Mouse (Mus musculus) ovary, postnatal 14 days (tissue): ENCODE results near the gene Mrps36.
"Not testable (repeated sequence)": the region's sequence is repeated elsewhere in the genome, so short reads cannot be mapped to it uniquely, and the experiment has no call there.

Source experiments
- DNase-seq: peaks from one replicate; pipeline ENCODE4 v3.0.0; 2022; ENCODE audit warnings: low spot score

The Mrps36 gene

DNA sequence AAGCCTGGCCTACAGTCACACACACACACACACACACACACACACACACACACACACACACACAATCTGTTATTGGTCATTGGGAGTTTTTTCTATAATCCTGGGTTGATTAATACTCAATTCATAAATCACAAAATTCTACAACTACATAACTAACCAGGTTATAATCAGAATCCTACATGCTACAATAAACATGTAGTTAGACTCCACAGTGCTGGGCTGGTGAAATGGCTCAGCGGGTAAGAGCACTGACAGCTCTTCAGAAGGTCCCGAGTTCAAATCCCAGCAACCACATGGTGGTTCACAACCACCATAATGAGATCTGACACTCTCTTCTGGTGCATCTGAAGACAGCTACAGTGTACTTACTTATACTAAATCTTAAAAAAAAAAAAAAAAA is 11.7 kb downstream of the Mrps36 start:
- no peak for DNase-seq

DNA sequence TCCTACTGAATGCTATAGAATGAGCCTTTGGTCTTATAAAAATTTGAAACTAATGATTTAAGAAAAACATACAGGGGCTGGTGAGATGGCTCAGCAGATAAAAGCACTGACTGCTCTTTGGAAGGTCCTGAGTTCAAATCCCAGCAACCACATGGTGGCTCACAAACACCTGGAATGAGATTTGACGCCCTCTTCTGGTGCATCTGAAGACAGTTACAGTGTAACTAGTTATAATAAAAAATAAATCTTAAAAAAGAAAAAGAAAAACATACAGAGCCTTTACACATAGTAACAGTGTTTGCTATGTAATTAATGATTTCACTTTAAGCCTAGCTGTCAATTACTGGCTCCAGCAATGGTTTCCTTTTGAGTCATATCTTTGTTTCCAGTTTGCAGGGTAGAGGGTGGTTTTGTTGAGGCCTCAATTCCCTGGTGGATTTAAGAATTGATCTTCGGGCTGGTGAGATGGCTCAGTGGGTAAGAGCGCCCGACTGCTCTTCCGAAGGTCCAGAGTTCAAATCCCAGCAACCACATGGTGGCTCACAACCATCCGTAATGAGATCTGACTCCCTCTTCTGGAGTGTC is 12.9 kb downstream of the Mrps36 start:
- not testable (repeated sequence) for DNase-seq

GRCm38 (mm10) chr13:100730861-100731176 is 13.6 kb downstream of the Mrps36 start, which contains the start of gene Cdk7:
Gene Cdk7 (minus strand): TSS chr13:100730939.
- DNase-seq = peak; percentile 87

GRCm38 (mm10) chr13:100730153-100730860 is 14.2 kb downstream of the Mrps36 start:
- DNase-seq = no peak

GRCm38 (mm10) chr13:100728530-100728929 is 15.9 kb downstream of the Mrps36 start:
- DNase-seq = not testable (repeated sequence)

DNA sequence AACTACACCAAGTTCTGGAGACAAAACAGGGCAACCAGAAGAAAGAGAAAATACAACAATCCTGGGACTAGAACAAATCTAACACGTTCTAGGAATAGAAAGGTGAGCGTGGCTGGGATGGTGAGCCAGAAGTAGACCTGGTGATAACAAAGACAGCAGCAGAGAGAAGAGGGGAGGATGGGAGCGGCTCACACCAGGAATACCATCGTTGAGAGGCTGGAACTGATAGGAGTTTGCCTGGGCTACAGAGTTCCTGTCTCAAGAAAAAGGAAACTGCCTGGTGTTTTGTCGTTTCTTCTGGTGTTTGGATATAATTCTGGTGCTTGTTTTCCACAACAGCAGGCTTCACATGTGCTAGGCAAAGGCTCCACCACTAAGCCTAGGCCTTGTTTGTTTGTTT is 16.4 kb downstream of the Mrps36 start:
- DNase-seq = no peak

DNA sequence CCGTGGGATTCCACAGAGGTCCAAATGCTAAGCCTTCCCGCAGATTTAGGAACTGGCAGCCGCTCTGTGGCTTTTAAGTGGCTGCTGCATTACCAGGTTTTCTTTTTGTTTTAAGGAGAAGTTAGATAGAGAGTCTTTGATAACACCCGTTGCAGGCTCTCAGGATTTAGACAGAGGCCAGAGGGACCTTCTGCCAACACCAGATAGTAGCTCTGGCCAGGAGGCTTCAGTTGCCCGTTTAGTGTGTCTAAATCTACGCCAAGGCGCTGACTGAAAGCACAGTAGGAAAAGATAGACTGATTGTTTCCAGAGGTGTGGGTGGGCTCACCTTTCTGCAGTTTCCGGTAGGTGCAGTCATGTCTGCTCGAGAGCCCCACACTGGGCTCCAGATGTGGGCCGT is 19.3 kb downstream of the Mrps36 start:
- DNase-seq = no peak

DNA sequence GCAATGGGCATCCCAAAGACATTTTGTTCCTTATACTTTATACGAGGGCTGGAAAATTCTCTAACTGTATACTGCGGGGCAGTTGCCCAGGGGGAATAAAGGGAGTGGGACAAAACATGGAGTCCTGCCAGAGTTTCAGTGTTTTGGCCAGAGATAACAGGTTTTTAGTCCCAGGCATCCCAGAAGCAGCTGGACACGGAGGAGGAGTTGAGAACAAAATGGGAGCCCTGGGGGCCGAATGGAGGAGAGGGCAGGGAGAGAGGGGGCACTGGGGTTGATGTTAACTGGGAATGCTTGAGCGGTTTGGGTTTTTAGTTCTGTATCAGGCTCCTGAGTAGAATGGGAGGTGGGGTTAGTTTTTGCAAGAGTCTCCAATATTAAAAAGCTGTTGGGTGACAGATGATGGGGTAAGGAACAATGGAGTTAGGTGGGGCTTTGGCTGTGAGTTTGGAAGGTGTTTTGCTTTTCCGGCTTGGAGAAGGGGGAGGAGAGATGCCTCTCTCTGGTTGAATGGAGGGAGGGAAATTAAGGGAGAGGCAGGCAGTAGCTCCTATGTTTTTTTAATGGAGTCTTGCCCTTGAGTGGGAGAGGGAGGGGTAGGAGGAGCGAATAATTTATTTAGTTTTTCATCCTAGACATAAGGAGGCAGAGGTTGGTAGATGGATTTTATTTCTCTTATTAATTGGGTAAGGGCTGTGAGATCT is 20.3 kb downstream of the Mrps36 start:
- DNase-seq = no peak

DNA sequence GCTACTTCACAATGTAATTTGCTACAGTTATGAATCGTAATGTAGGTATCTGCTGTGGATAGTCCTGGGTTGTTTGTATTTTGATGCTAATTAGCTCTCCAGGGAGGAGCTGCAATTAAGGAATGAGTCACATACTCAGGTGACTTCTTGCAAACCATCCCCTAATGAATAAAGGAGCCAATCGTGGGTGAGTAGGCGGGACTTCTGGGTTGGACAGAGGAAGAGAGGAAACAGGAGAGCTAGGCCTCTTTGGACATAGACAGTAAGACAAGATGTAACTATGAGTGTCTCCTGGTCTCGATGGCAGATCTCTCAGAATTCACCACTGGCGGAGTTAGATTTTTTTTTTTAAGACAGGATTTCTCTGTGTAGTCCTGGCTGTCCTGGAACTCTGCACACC is 22.8 kb downstream of the Mrps36 start:
- DNase-seq = no peak

- DNase-seq = no peak
Observed at GRCm38 (mm10) chr13:100715467-100715866, 29.0 kb downstream of the Mrps36 start.

- no peak for DNase-seq
Observed at GRCm38 (mm10) chr13:100706206-100706605, 38.3 kb downstream of the Mrps36 start.

DNA sequence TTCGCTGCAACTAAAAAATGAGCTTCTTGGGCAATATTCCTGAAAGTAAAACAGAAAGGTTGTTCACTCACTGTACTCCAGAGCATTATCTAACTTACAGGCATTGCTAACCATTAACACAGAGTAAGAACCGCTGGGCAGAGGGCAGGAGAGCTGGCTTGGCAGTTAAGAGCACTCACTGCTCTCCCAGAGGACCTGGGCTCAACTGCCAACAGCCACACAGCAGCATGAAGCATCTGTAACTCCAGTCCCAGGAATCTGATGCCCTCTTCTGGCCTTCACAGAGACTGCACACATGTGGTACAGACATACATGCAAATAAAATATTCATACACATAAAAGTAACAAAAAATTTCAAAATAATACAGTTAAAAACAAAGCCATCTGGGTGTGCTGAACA is 41.0 kb downstream of the Mrps36 start:
- no peak for DNase-seq

DNA sequence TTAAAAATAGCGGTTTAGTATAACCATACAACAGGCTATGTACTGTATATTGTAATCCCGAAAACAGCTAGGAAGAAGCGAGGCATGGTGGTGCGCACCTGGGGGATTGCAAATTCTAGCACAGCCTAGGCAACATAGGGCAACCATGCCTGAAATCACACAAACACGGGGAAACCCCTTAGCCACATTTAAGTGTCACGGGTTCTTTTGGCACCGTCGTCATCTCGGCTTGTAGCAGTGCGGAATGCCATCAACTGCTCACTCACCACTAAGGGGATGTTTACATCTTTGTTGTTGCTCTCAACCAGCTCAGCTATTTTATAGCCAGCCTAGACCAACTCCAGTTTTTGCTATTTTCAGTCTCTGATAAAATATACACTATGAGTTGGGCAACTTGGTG is 45.6 kb downstream of the Mrps36 start:
- DNase-seq = no peak

GRCm38 (mm10) chr13:100697541-100697940 is 46.9 kb downstream of the Mrps36 start:
- DNase-seq = no peak

GRCm38 (mm10) chr13:100687513-100687912 is 56.9 kb downstream of the Mrps36 start:
- no peak for DNase-seq
